Mouse (Mus musculus) layer of hippocampus, postnatal 36 days (tissue): ENCODE measurements at regions not wholly inside any gene's neighbourhood (a gene's known extent, or its start where the extent isn't known, plus 50 kb on each side); places are given as distances from the start of the nearest gene placed in this dataset.

Source experiments
- DNase-seq, 2 experiments: peaks; one replicate each; pipeline ENCODE4 v3.0.0; 2022

GRCm38 (mm10) chr8:49845575-49845974, 1001.8 kb upstream of the Tenm3 start:
- no peak for DNase-seq

GRCm38 (mm10) chr8:49831970-49832369, 988.2 kb upstream of the Tenm3 start:
- no peak for DNase-seq

- DNase-seq = peak; percentile 23 to 59
Measured at GRCm38 (mm10) chr8:49829345-49829744, 985.6 kb upstream of the Tenm3 start.

GRCm38 (mm10) chr8:49826231-49826630, 982.5 kb upstream of the Tenm3 start:
- DNase-seq = no peak

GRCm38 (mm10) chr8:49825000-49825399, 981.2 kb upstream of the Tenm3 start:
- DNase-seq = no peak

GRCm38 (mm10) chr8:49822791-49823190, 979.0 kb upstream of the Tenm3 start:
- no peak for DNase-seq

- DNase-seq = no peak
Measured at GRCm38 (mm10) chr8:49799236-49799635, 955.5 kb upstream of the Tenm3 start.

GRCm38 (mm10) chr8:49796741-49797140, 953.0 kb upstream of the Tenm3 start:
- DNase-seq = no peak

GRCm38 (mm10) chr8:49794491-49794890, 950.7 kb upstream of the Tenm3 start:
- DNase-seq = no peak

- no peak for DNase-seq
Measured at GRCm38 (mm10) chr8:49769829-49770228, 926.1 kb upstream of the Tenm3 start.

- peak; percentile 1 to 3 for DNase-seq
Measured at GRCm38 (mm10) chr8:49738043-49738442, 894.3 kb upstream of the Tenm3 start.

GRCm38 (mm10) chr8:49729156-49729555, 885.4 kb upstream of the Tenm3 start:
- DNase-seq = no peak

- DNase-seq = peak in 1 of 2 experiments; percentile 3
Measured at GRCm38 (mm10) chr8:49712371-49712770, 868.6 kb upstream of the Tenm3 start.

- DNase-seq = no peak
Measured at GRCm38 (mm10) chr8:49708701-49709100, 865.0 kb upstream of the Tenm3 start.

- no peak for DNase-seq
Measured at GRCm38 (mm10) chr8:49699058-49699457, 855.3 kb upstream of the Tenm3 start.

- DNase-seq = no peak
Measured at GRCm38 (mm10) chr8:49696709-49697108, 853.0 kb upstream of the Tenm3 start.
